Mouse (Mus musculus): ENCODE measurements around the gene Dmrtc1b. TPM values are rescaled to one million over a fixed set of nuclear protein-coding genes. Genes with fewer than 3 reads are reported as not detected.

Gene Dmrtc1b
- polyA plus RNA-seq (2012; rRNA removed): not detected in 2 replicates

GRCm38 (mm10) chrX:102707535-102707934 is at the start of gene Dmrtc1b, which contains the start of gene Gm9112:
Gene Dmrtc1b, plus strand, starts transcription at chrX:102707865.
Gene Gm9112, minus strand, starts transcription at chrX:102707635.

GRCm38 (mm10) chrX:102686872-102687271 is 20.8 kb upstream of the Dmrtc1b start, which contains the start of gene Gm3880:
Gene Gm3880, minus strand, starts transcription at chrX:102686972.

Other genes with a start within 250 kb of the Dmrtc1b start
- 0.30 and 1.2 TPM in 2 replicates for gene Hdac8, start 202.5 kb upstream of the Dmrtc1b start, polyA plus RNA-seq (2012; rRNA removed)
- 1.8 and 2.7 TPM in 2 replicates for gene Phka1, start 63.6 kb upstream of the Dmrtc1b start, polyA plus RNA-seq (2012; rRNA removed)
- gene Gm3880, start 20.9 kb upstream of the Dmrtc1b start, polyA plus RNA-seq (2012; rRNA removed): 3.4 and 3.5 TPM in 2 replicates
- gene Gm9112, start 230 bp upstream of the Dmrtc1b start, polyA plus RNA-seq (2012; rRNA removed): not detected in 2 replicates
- not detected in 2 replicates for gene Dmrtc1c1, start 95.1 kb downstream of the Dmrtc1b start, polyA plus RNA-seq (2012; rRNA removed)
- gene Dmrtc1c2, start 146.8 kb downstream of the Dmrtc1b start, polyA plus RNA-seq (2012; rRNA removed): not detected in 2 replicates
- not detected in 2 replicates for gene 1700031F05Rik, start 160.1 kb downstream of the Dmrtc1b start, polyA plus RNA-seq (2012; rRNA removed)
- gene Dmrtc1a, start 200.8 kb downstream of the Dmrtc1b start, polyA plus RNA-seq (2012; rRNA removed): 0.15 and 0.18 TPM in 2 replicates
- not detected in 2 replicates for gene 1700011M02Rik, start 201.0 kb downstream of the Dmrtc1b start, polyA plus RNA-seq (2012; rRNA removed)
- not detected in 2 replicates for gene 1700018G05Rik, start 220.5 kb downstream of the Dmrtc1b start, polyA plus RNA-seq (2012; rRNA removed)

Data from stomach, adult 2 months (tissue).